Mouse (Mus musculus) brown adipose tissue, adult 24 weeks (tissue): ENCODE measurements around the gene Pilra. TPM values are rescaled to one million over a fixed set of nuclear protein-coding genes. Genes with fewer than 3 reads are reported as not detected.

Experiments
- H3K27ac ChIP-seq: fragments of 200-500 bp; replicated peaks from 2 replicates; pipeline ENCODE4 v1.5.1; 2012; ENCODE audit warnings: low read depth, mild to moderate bottlenecking, low read length
- H3K4me1 ChIP-seq: fragments of 200-500 bp; 2 replicates; pipeline ENCODE4 v1.6.1; 2012; ENCODE audit warnings: low read length, mixed read lengths; ENCODE audit not compliant: control insufficient read depth, insufficient read depth, insufficient read length
- H3K4me3 ChIP-seq: fragments of 200-500 bp; 2 replicates; pipeline ENCODE4 v1.5.1; 2012; ENCODE audit warnings: low read depth, mild to moderate bottlenecking, low read length, moderate library complexity; ENCODE audit not compliant: insufficient read depth
- polyA plus RNA-seq: library from polyadenylated mRNA; stranded (reverse); fragments of >200 nt; gene quantifications from 2 replicates; pipeline ENCODE4 v1.2.4, GENCODE M21; 2012; ENCODE audit not compliant: missing spikeins, insufficient read depth, insufficient read length

The Pilra gene
- polyA plus RNA-seq, 1 experiment: 1.3 TPM

- no peak overlapping the region for H3K4me3 ChIP-seq
- peaks cover 5% of the 10 kb centered on the region for H3K4me1 ChIP-seq
- H3K27ac ChIP-seq: no peak overlapping the region
Observed at GRCm38 (mm10) chr5:137791553-137791952, 44.5 kb downstream of the Pilra start.

DNA sequence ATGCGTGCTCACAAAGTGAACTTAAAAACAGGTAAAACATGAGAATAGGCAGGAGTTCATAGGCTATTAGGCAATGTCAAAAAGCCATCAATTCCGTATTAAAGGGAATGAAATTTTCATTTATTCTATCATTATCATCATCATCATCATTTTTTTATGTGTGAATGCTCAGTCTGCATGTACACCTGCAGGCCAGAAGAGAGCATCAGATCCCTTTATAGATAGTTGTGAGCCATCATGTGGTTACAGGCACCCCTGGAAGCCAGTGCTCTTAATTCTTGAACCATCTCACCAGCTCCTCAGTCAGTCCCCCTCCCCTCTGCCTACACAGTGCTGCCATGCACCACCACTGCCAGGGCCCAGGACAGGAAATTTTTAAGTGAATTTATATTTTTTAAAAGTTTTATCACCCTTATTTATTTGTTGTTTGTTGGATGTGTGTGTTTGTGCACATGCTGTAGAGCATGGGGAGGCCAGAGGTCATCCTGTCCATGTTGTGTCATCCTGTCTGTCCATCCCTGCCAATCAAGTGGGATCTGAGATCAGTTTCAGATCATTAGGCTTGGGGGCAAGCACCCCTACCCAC, 47.0 kb downstream of the Pilra start:
- Histone ChIP-seq H3K4me3 (no peak overlapping the region), H3K27ac (no peak overlapping the region), H3K4me1 (peaks cover 13% of the 10 kb centered on the region)

DNA sequence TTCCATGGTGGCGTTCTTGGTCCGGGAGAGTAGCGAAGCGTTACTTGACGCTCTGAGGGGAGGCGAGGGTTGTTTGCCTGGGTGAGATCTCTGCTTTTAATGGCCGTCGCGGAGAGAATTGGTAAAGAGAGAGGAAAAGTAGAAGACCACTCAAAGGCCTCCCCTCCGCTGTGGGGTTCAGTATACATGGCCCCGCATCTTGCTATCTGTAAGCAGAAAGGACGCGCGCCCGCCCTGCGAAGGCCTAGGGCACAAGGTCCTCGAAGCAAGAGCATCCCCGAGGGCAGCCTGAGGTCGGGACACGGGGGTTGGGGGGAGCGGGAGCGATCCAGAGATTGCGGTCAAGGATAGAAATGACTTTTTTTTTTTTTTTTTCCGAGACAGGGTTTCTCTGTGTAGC, 47.9 kb downstream of the Pilra start:
- peak overlapping the region; percentile 34 for H3K4me3 ChIP-seq
- H3K27ac ChIP-seq: no peak overlapping the region
- H3K4me1 ChIP-seq: peaks cover 16% of the 10 kb centered on the region

- Histone ChIP-seq H3K27ac (peak within 1 kb of the TSS; percentile 88), H3K4me3 (peak within 1 kb of the TSS; percentile 99), H3K4me1 (peaks cover 16% of the 10 kb centered on the region)
Observed at GRCm38 (mm10) chr5:137787151-137787928, 48.7 kb downstream of the Pilra start, which contains the start of the genes Mepce and Zcwpw1. TSS of gene Mepce (minus strand) at chr5:137787655. TSS of gene Zcwpw1 (plus strand) at chr5:137787798.

DNA sequence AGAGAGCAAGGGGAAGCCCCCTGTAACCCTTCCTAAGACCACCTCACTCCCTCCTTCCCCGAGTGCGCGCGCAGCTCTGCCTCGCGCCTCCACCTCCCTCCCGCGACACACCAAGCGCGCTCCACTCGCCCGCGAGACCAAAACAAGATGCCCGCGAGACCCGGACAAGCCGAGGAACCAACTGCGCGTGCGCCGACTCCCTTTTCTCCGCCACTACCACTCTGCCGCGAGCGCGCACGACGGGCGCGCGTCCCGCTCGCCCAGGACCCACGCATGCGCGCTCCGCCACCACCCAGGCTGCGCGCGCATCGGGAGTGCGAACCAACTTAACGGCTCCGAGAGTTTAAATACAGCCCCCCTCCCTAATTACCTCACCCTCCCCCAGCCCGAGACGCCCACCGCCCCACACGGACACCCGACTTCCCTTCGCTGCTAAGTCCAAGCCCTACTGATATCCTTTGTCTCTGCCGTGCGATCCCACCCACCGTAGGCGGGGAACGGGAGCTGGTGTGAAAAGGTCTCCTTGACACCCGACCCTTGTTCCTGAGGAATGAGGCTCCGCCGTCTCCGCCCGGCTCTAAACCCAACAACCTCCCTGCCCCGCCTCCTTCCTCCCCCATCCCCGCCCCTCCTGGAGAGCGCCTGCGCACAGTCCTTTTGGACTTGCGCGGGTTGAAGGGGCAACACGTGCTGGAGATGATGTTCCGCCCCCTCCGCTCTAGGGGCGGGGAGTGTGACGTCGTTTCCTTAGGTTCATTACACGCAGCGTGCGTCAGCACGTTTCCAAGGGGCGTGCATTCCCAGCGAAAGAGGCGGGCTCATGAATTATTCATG, 49.8 kb downstream of the Pilra start:
- Histone ChIP-seq H3K4me1 (peaks cover 16% of the 10 kb centered on the region), H3K4me3 (peak overlapping the region; percentile 99), H3K27ac (peak overlapping the region; percentile 94)

- H3K27ac ChIP-seq: peak overlapping the region; percentile 94
- H3K4me3 ChIP-seq: peak overlapping the region; percentile 99
- peaks cover 16% of the 10 kb centered on the region for H3K4me1 ChIP-seq
Observed at GRCm38 (mm10) chr5:137785164-137786031, 50.7 kb downstream of the Pilra start.

- Histone ChIP-seq H3K4me3 (peak overlapping the region; percentile 99; the same call in 1 of the 2 replicates), H3K27ac (no peak overlapping the region), H3K4me1 (peaks cover 18% of the 10 kb centered on the region)
Observed at GRCm38 (mm10) chr5:137784546-137784945, 51.5 kb downstream of the Pilra start.

GRCm38 (mm10) chr5:137783901-137784540, 52.1 kb downstream of the Pilra start:
- Histone ChIP-seq H3K4me1 (peaks cover 20% of the 10 kb centered on the region), H3K27ac (no peak overlapping the region), H3K4me3 (peak overlapping the region; percentile 99; the same call in 1 of the 2 replicates)

DNA sequence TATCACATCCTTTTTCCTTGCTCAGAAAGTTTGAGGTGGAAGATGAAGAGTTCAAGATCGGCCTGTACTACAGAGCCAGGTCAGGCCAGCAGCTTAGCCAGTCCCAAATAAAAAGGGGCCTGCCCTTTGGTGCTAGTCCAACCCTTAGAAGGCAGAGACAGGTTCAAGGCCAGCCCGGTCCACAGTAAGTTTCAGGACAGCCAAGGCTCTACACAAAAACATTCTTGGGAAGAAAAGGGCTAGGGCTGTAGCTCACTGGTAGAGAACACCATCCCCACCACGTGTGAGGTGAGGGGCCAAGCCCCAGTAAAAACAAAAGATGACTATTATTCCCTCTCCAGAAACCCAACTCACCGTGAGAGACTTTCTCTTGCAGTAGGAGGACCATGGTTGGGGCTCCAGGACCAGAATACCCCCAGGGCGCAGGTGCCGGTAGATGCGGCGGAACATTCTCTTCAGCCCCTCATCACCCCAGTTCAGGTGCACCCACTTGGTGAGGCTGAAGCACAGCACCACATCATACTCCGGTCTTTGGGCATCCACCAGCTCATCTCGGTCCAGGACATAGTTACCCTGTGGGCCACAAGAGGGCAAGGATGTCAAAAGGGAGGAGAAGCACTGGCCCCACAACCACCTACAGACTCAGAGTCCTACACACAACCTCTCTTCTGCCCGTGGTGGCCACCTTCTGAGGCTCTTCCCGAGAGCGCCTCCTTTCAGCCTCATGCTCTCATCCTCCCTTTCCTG, 53.1 kb downstream of the Pilra start:
- H3K4me3 ChIP-seq: no peak overlapping the region
- no peak overlapping the region for H3K27ac ChIP-seq
- peaks cover 19% of the 10 kb centered on the region for H3K4me1 ChIP-seq

- peaks cover 17% of the 10 kb centered on the region for H3K4me1 ChIP-seq
- no peak overlapping the region for H3K27ac ChIP-seq
- H3K4me3 ChIP-seq: no peak overlapping the region
Observed at GRCm38 (mm10) chr5:137781661-137782060, 54.4 kb downstream of the Pilra start.

DNA sequence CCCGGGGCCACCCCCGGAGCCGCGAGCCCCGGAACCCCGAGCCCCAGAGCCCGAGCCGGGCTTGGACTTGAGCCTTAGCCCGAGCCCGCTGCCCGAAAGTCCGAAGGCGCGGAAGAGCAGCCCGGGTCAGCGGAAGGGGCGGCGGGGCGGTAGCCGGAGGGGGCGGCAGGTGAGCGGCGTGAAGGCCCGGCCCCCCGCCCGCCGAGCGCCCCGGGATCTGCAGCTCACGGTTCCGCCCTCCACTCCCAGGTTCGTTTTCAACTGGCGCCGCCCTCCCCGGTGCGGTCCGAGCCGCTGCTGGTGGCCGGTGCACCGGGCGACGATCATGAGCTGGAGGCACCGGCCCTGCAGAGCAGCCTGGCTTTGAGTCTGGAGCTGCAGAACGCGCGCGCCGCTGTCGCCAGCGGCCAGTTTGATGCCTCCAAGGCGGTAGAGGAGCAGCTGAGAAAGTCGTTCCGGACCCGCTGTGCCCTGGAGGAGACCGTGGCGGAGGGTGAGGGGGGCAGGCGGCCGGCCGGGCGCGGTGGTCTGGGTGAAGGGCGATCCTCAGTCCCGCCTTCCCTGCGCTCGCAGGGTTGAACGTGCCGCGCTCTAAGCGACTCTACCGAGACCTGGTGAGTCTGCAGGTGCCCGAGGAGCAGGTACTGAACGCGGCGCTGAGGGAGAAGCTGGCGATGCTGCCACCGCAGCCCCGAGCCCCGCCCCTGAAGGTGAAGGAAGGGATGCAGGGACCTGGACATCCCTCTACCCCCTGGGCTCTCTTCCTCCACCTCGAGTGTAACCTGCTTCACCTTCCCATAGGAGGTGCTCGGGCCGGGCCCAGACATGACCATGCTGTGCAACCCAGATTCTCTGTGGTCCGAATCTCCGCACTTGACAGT, 56.8 kb downstream of the Pilra start:
- Histone ChIP-seq H3K4me1 (peaks cover 7% of the 10 kb centered on the region; the same call in 1 of the 2 replicates), H3K27ac (0 out of 2 replicates have a peak overlapping the region, but pooled peaks have one; percentile 33), H3K4me3 (peak overlapping the region; percentile 77)

DNA sequence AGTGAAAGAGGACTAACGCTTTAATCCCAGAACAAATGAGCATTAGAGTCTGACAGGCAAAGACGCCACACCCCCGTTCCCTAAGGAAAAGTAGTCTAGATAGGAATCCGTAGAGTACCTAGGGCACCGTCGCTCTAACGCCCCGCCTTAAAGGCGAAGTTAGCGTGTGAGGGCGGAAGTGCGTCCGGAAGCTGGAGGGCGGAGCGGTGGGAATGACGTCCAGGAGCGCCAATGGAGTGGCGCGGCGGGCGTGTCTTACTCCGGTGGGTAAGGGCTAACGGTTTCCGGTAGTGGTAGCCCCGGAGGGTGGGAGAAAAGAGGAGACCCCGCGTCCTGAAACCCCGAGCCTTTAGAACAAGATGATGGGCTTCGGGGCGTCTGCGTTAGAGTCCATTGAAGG, 57.4 kb downstream of the Pilra start, which contains the start of gene Ppp1r35:
Gene Ppp1r35 (plus strand): TSS at position 215 of the 400 bp plus-strand sequence.
- Histone ChIP-seq H3K4me3 (peak within 1 kb of the TSS; percentile 77), H3K27ac (peak within 1 kb of the TSS; percentile 33; the same call in 1 of the 2 replicates), H3K4me1 (0 out of 2 replicates have a peak, but pooled peaks cover 5% of the 10 kb centered on the region)
